Mouse (Mus musculus) heart, adult 2 months (tissue): Measurements from ENCODE around the gene Calr4. TPM values are rescaled to one million over a fixed set of nuclear protein-coding genes. Genes with fewer than 3 reads are reported as not detected.
A peak's percentile ranks its signal among the peaks of the same experiment; 100 is the strongest.

ENCODE experiments used
- DNase-seq, 2 experiments: peaks; one replicate each; pipeline ENCODE4 v3.0.0; 2021
- H3K27ac ChIP-seq: fragments of 200-600 bp; 2 replicates; pipeline ENCODE4 v1.8.1; 2022
- H3K27me3 ChIP-seq: fragments of 200-500 bp; 2 replicates; pipeline ENCODE4 v1.6.1; 2012; ENCODE audit warnings: mild to moderate bottlenecking, low read length, inconsistent platforms, mixed read lengths; ENCODE audit not compliant: control insufficient read depth, insufficient read depth
- H3K36me3 ChIP-seq: fragments of 200-500 bp; 2 replicates; pipeline ENCODE4 v1.6.1; 2012; ENCODE audit warnings: low read length, inconsistent platforms; ENCODE audit not compliant: control insufficient read depth, insufficient read depth
- H3K4me1 ChIP-seq: fragments of 200-500 bp; 2 replicates; pipeline ENCODE4 v1.6.1; 2011; ENCODE audit warnings: low read length; ENCODE audit not compliant: control insufficient read depth, insufficient read depth
- H3K4me3 ChIP-seq: fragments of 200-600 bp; 2 replicates; pipeline ENCODE4 v1.8.1; 2022
- H3K79me2 ChIP-seq: fragments of 200-500 bp; replicated peaks from 2 replicates; pipeline ENCODE4 v1.6.1; 2012; ENCODE audit warnings: mild to moderate bottlenecking, inconsistent platforms, low read length, moderate library complexity, mixed read lengths; ENCODE audit not compliant: control insufficient read depth, insufficient read depth
- H3K9ac ChIP-seq: fragments of 200-500 bp; 2 replicates; pipeline ENCODE4 v1.6.1; 2012; ENCODE audit warnings: low read depth, mild to moderate bottlenecking, control low read depth, inconsistent platforms, low read length, mixed read lengths
- CTCF ChIP-seq: fragments of 200-600 bp; IDR thresholded peaks from 2 replicates; pipeline ENCODE4 v1.8.1; 2022; ENCODE audit warnings: antibody characterized with exemption, mild to moderate bottlenecking, moderate library complexity
- EP300 ChIP-seq: fragments of 200-500 bp; IDR thresholded peaks from 2 replicates; pipeline ENCODE4 v1.6.1; 2011; ENCODE audit warnings: low read depth, low read length, control low read depth; ENCODE audit not compliant: insufficient read depth
- POLR2A ChIP-seq: fragments of 200-500 bp; IDR thresholded peaks from 2 replicates; pipeline ENCODE4 v1.6.1; 2011; ENCODE audit warnings: mild to moderate bottlenecking, low read depth, low read length, control low read depth; ENCODE audit not compliant: insufficient read depth
- WGBS: fragments of 180-500 bp; shearing (Covaris S2); methylation state at CpG from one replicate; pipeline ENCODE4 v1.1.7; 2018; 5-methylcytosine and 5-hydroxymethylcytosine counted together
- intact Hi-C: fragments of 180-260 bp; cut with DNase I; formaldehyde crosslinking; loops from one replicate; pipeline ENCODE4 v1.15.1; 2025
- polyA plus RNA-seq: library from polyadenylated mRNA; depleted of rRNA; stranded (reverse); fragments of >200 nt; gene quantifications from 2 replicates; pipeline ENCODE4 v1.2.3, GENCODE M21; 2012
- total RNA-seq, 2 experiments: library from RNA; stranded (reverse); gene quantifications; 2 replicates each; pipeline ENCODE4 v1.2.3; 2021

The Calr4 gene
- total and polyA plus RNA-seq, 3 experiments: not detected

GRCm38 (mm10) chr4:109225606-109226005 is 8.7 kb upstream of the Calr4 start:
- peak overlapping the region; percentile 5; the same call in 1 of the 2 replicates for H3K27ac ChIP-seq
- H3K4me1 ChIP-seq: peaks cover 2% of the 10 kb centered on the region; the same call in 1 of the 2 replicates
- intact Hi-C loops: no loop called here

DNA sequence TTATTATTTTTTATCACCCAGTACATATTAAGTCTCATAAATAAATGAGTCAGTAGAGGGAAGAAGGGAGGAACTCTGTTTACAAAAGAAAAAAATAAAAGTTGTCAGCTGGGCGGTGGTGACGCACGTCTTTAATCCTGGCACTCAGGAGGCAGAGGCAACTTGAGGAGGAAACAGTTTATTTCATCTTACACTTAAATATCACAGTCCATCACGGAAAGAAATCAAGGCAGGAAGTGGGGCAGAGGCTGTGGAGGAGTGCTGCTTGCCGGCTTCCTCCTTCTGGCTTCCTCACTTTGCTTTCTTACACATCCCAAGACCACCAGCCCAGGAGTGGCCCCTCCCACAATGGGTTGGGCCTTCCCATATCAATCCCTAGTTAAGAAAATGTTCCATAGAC is 8.2 kb upstream of the Calr4 start:
- WGBS: 31% methylated on average over 5 of the region's 5 CpGs
- Histone ChIP-seq H3K9ac (no peak overlapping the region), H3K27ac (0 out of 2 replicates have a peak overlapping the region, but pooled peaks have one; percentile 5), H3K4me3 (no peak overlapping the region), H3K4me1 (peaks cover 2% of the 10 kb centered on the region; the same call in 1 of the 2 replicates), H3K27me3 (no peaks in the 10 kb centered on the region), H3K36me3 (no peaks in the 10 kb centered on the region), H3K79me2 (no peaks in the 10 kb centered on the region)
- intact Hi-C loops: no loop called here
- no peak for TF ChIP-seq EP300
- TF ChIP-seq CTCF: no peak
- TF ChIP-seq POLR2A: no peak
- no peak for DNase-seq

More at GRCm38 (mm10) chr4:109225606-109226005, 8.7 kb upstream of the Calr4 start:
- no peaks in the 10 kb centered on the region for H3K79me2 ChIP-seq
- DNase-seq: no peak
- 62% methylated on average over 6 of the region's 6 CpGs for WGBS
- no peak overlapping the region for H3K9ac ChIP-seq
- H3K27me3 ChIP-seq: no peaks in the 10 kb centered on the region
- no peak overlapping the region for H3K4me3 ChIP-seq
- TF ChIP-seq POLR2A (no peak), EP300 (no peak)
- no peaks in the 10 kb centered on the region for H3K36me3 ChIP-seq

DNA sequence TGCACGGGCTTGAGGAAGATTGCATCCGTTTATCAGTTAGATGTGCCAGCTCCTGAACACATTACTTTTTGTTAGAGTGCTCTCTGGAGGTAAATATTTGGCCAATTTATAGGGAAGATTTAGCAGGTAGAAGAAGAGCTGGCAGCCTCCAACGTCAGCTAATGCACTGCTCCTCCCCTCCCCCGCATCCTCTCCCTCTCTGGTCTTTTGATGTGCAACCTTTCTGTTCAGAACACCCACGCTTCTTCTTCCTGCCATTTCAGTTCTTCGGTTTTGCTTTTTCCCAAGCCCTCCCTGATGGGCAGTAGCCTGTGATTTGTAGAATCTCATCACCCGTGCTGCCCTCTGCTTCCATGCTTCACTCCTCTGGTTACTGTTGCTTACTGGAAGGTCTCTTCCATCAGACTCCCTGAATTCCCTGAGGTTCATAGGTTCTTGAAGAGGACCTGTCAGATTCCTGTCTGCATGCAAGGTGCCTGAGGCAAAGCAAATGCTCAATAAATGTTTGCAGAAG is 4.5 kb upstream of the Calr4 start:
- H3K9ac ChIP-seq: no peak overlapping the region
- no peak overlapping the region for H3K27ac ChIP-seq
- no peaks in the 10 kb centered on the region for H3K27me3 ChIP-seq
- H3K79me2 ChIP-seq: no peaks in the 10 kb centered on the region
- TF ChIP-seq POLR2A (no peak), EP300 (no peak), CTCF (no peak)
- intact Hi-C loops: no loop called here
- 55% methylated on average over 7 of the region's 7 CpGs for WGBS
- no peak for DNase-seq
- no peaks in the 10 kb centered on the region for H3K36me3 ChIP-seq
- peaks cover 2% of the 10 kb centered on the region; the same call in 1 of the 2 replicates for H3K4me1 ChIP-seq
- H3K4me3 ChIP-seq: no peak overlapping the region

DNA sequence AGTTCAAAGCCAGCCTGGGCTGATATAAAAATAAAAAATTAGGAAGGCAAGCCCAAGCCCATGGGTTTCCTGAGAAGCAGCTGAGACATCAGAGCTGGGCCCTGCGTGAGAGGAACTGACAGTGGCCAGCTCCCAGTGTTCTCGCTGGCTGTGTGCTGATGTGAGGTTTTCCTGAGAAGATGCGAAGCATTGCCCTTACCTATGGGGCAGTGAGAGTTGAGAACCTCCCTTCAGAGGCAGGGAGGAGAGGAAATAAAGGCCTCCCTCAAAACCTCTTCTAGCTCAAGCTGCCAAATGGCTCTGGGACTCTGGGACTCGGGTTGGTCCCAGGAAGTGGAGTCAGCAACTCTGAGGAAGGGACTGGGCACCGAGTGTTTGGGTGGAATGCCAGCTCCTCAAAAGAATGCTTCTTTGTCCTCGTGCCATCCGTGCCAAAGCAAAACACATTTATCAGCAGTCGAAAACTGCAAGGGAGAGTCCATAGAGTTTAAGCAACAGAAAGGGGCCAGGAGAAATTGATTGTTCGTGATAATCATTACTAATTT is 593 bp downstream of the Calr4 start:
- no peak for DNase-seq
- Histone ChIP-seq H3K79me2 (no peaks in the 10 kb centered on the region), H3K27ac (no peak overlapping the region), H3K36me3 (no peaks in the 10 kb centered on the region), H3K9ac (no peak overlapping the region), H3K4me3 (no peak overlapping the region), H3K4me1 (no peaks in the 10 kb centered on the region), H3K27me3 (no peaks in the 10 kb centered on the region)
- WGBS: 57% methylated on average over 9 of the region's 9 CpGs
- no peak for TF ChIP-seq EP300
- intact Hi-C loops: no loop called here

DNA sequence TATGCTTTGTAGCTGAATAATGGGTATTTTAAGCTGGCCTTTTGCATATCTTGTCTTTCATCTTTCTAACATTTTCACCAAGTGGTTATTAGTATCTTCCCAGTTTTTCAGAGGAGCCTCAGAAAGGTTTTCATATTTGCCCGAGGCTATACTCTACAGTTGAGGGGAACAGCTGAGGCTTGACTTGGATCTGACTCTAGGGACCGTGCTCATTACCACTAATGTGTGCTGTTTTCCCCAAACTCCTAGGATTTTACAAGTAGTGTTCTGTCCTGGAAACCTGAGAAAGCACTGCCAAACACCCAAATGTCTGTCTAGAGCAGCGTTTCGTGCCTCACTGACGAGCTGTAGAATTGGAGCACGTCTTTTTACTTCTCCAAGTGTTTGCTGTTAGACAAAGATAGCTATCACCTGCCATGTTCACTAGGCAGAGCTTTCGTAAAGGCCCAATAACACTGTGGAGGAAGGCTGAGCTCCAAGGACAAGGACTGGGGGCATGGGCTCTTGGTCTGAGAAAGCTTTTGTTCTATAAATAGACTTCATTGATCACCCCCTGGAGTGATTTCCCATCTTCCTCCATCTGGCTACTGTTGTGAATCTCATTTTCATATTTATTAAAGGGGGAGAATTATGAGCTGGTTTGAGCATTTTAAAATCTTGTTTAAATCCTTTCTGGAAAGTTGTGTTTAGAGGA is 2.0 kb downstream of the Calr4 start:
- Histone ChIP-seq H3K4me1 (no peaks in the 10 kb centered on the region; the same call in 1 of the 2 replicates), H3K4me3 (no peak overlapping the region), H3K79me2 (no peaks in the 10 kb centered on the region), H3K9ac (no peak overlapping the region), H3K36me3 (no peaks in the 10 kb centered on the region), H3K27me3 (no peaks in the 10 kb centered on the region), H3K27ac (no peak overlapping the region)
- WGBS: 88% methylated on average over 7 of the region's 7 CpGs
- TF ChIP-seq POLR2A (no peak), CTCF (no peak), EP300 (no peak)
- intact Hi-C loops: no loop called here
- DNase-seq: no peak
